9 mouse cellular contexts compared by ENCODE assay signal in genomic region chr15:40130880-40131478, GRCm38 (mm10). TPM values are rescaled to one million over a fixed set of nuclear protein-coding genes. Genes with fewer than 3 reads are reported as not detected.
DNase-seq lines count a peak whose midpoint lies in the region; ATAC-seq lines count a peak whose summit lies in the region.
"Had no signal": no experiment of that assay in that cellular context is flagged by ENCODE, and none has a peak within 500 bp of the region (broad histone marks: within the 10 kb centered on the region; RNA-seq: fewer than 3 reads in every experiment).

No protein-coding gene starts in this region.

- H3K9me3 ChIP-seq in forebrain, embryonic 15.5 days: no peaks in the 10 kb centered on the region
- H3K9me3 ChIP-seq: limb, embryonic 15.5 days had no signal

- no peaks in the 10 kb centered on the region for H3K4me1 ChIP-seq in forebrain, embryonic 15.5 days
- H3K4me1 ChIP-seq: limb, embryonic 15.5 days had no signal

- intact Hi-C loops in heart, postnatal 36 days (cut with DNase I): loop anchor here (1.0 to 5.0 kb wide), 2 partner anchors 270 to 769 kb away; no protein-coding TSS in a partner anchor

- no peaks in the 10 kb centered on the region for H3K36me3 ChIP-seq in forebrain, embryonic 15.5 days
- H3K36me3 ChIP-seq: limb, embryonic 15.5 days had no signal

- peak; percentile 31 for DNase-seq in MEL-GATA-1-ER (ENCODE audit: extremely low read depth, low read depth)
- peak; percentile 45 for DNase-seq in c-Kit-positive CD71-positive TER-119-positive erythroid progenitor cells, embryonic 14.5 days (ENCODE audit: low spot score)
- peak; percentile 75 to 89 for DNase-seq in heart, postnatal 36 days
- DNase-seq in layer of hippocampus, postnatal 10 days (ENCODE audit: low spot score in 2 of 2): peak; percentile 86 to 88
- peak; percentile 49 to 78 for DNase-seq in lung, postnatal 4 days
- DNase-seq in right cerebral cortex, adult 2 months (ENCODE audit: low spot score in 2 of 2): peak; percentile 81 to 89
- DNase-seq in urinary bladder, postnatal 25 days (ENCODE audit: low spot score): peak; percentile 81

- no peak overlapping the region for H3K27ac ChIP-seq in forebrain, embryonic 15.5 days (replicated peaks)
- H3K27ac ChIP-seq: limb, embryonic 15.5 days had no signal

- no peak overlapping the region for H3K4me3 ChIP-seq in forebrain, embryonic 15.5 days
- H3K4me3 ChIP-seq: limb, embryonic 15.5 days had no signal

- no peaks in the 10 kb centered on the region for H3K27me3 ChIP-seq in forebrain, embryonic 15.5 days

- peak; percentile 62 for ATAC-seq in forebrain, embryonic 15.5 days (replicated peaks)

- 25% methylated on average over 15 of the region's 15 CpGs for whole genome bisulfite sequencing in forebrain, embryonic 15.5 days

- H3K9ac ChIP-seq in forebrain, embryonic 15.5 days (replicated peaks): no peak overlapping the region
- H3K9ac ChIP-seq: limb, embryonic 15.5 days had no signal

- no peak overlapping the region for H3K4me2 ChIP-seq in forebrain, embryonic 15.5 days (replicated peaks)
- H3K4me2 ChIP-seq: limb, embryonic 15.5 days had no signal

RNA-seq across cellular contexts. Expression of gene 9330182O14Rik, which starts 3.2 kb away (rescaled TPM):
- not detected in 2 replicates for polyA plus RNA-seq in forebrain, embryonic 15.5 days (2015; fragmentation: Nextera tagmentation; extraction: Ambion mirVana)
- not detected for total RNA-seq in heart, postnatal 36 days (2021)
- not detected for total RNA-seq in layer of hippocampus, postnatal 10 days (2021)
- polyA plus RNA-seq: limb, embryonic 15.5 days had no signal

Comparison
In these comparisons a context has a peak if more than half of its experiments do, and no peak if none do; other contexts are left out.
1. DNase-seq: peak in every context shown above with its lines; median percentile 87 in layer of hippocampus, postnatal 10 days; 85 in right cerebral cortex, adult 2 months; 82 in heart, postnatal 36 days; 81 in urinary bladder, postnatal 25 days; 64 in lung, postnatal 4 days; 45 in c-Kit-positive CD71-positive TER-119-positive erythroid progenitor cells, embryonic 14.5 days; 31 in MEL-GATA-1-ER.